Mouse (Mus musculus): ENCODE data around the gene Exoc7. TPM values are rescaled to one million over a fixed set of nuclear protein-coding genes. Genes with fewer than 3 reads are reported as not detected.

The Exoc7 gene
- 94.4 and 97.5 TPM in 2 replicates for polyA plus RNA-seq (2015; fragmentation: Nextera tagmentation; extraction: Ambion mirVana)

DNA sequence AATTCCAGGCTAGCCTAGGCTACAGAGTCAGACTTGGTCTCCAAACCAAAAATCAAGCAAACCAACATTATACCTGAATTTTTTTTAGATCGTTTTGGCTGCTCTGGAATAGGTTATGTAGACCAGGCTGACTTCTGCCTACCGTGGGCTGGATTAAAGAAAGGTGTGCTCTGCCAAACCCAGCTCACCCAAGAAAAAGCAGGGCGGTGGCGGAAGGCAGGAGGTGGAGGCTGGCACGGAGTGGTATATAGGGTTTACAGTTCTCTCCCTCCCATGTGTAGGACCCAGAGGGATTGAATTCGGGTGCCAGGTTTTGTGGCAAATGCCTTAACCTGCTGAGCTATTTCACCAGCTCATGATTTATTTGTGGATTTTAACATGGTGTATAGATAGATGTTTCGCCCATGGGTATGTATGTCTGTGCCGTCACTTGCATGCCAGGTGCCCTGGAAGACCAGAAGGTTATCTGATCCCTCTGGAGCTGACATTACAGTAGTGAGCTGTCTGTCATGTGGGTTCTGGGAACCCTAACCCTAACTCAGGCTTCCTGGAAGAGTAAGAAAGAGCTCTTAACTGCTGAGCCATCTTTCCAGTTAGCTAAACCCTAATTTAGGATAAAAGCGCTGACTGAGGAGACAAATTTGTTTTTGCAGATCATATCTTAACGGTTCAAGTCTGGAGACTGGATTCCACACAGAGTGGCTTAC is at the start of gene Exoc7:
Gene Exoc7, minus strand, starts transcription at position 215 of the 707 bp plus-strand sequence.
- ATAC-seq (ENCODE audit: low FRiP score): peak; percentile 22; the same call in 1 of the 2 replicates
- Histone ChIP-seq H3K4me2 (peak within 1 kb of the TSS; percentile 86), H3K4me1 (replicated peaks) (peaks cover 11% of the 10 kb centered on the region), H3K27me3 (peaks cover 13% of the 10 kb centered on the region; the same call in 1 of the 2 replicates), H3K9me3 (no peaks in the 10 kb centered on the region), H3K27ac (peak within 1 kb of the TSS; percentile 58), H3K36me3 (peaks cover 31% of the 10 kb centered on the region), H3K9ac (peak within 1 kb of the TSS; percentile 88), H3K4me3 (peak within 1 kb of the TSS; percentile 81)
- 84% methylated on average over 10 of the region's 10 CpGs for WGBS

DNA sequence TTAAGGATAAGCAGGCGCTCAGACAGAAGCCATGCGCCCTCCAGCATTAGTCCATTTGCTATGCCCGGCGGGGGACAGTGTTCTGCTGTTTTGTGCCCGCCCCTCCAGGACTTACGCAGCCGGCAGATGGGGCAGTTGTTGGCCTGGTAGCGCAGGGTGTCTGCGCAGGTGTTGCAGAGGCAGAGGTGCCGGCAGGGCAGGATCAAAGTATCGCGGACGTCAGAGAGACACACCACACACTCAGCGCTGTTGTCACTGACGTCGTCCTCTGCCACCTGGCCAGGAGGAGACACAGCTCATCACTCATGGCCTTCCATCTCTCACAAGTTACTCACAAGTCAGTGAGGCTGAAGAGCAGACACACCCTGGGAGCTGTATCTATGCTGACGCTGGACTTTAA is 47.5 kb upstream of the Exoc7 start:
- Histone ChIP-seq H3K27me3 (no peaks in the 10 kb centered on the region), H3K4me3 (no peak overlapping the region), H3K27ac (no peak overlapping the region), H3K4me1 (replicated peaks) (peaks cover 10% of the 10 kb centered on the region), H3K9ac (no peak overlapping the region), H3K4me2 (no peak overlapping the region), H3K36me3 (peaks cover 75% of the 10 kb centered on the region), H3K9me3 (no peaks in the 10 kb centered on the region)
- 41% methylated on average over 17 of the region's 17 CpGs for WGBS
- no peak for ATAC-seq (ENCODE audit: low FRiP score)

DNA sequence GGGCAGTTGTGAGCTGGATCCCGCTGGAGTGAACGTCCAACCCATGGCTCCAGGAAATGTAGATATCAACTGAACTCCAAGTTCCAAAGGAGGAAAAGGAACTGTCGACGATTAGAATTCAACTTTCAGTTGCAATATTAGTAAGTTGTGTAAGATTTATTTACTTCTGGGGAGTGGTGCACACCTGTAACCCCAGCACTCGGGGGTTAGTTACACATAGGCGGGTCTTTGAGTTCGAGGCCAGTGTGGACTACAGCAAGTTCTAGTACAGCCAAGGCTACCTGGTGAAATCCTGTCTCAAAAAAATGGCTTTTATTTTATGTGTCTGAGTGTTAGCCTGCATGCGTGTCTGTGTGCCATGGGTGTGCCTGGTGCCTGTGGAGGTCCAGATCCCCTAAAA is 46.5 kb upstream of the Exoc7 start:
- WGBS: 95% methylated on average over 8 of the region's 8 CpGs
- Histone ChIP-seq H3K4me1 (replicated peaks) (0 out of 2 replicates have a peak, but pooled peaks cover 3% of the 10 kb centered on the region), H3K4me3 (no peak overlapping the region), H3K9me3 (no peaks in the 10 kb centered on the region), H3K4me2 (no peak overlapping the region), H3K36me3 (peaks cover 77% of the 10 kb centered on the region), H3K9ac (no peak overlapping the region), H3K27ac (no peak overlapping the region), H3K27me3 (no peaks in the 10 kb centered on the region)
- ATAC-seq (ENCODE audit: low FRiP score): no peak

- Histone ChIP-seq H3K27me3 (no peaks in the 10 kb centered on the region), H3K9me3 (no peaks in the 10 kb centered on the region), H3K9ac (no peak overlapping the region), H3K36me3 (peaks cover 90% of the 10 kb centered on the region), H3K4me2 (no peak overlapping the region), H3K4me1 (replicated peaks) (no peaks in the 10 kb centered on the region), H3K27ac (no peak overlapping the region), H3K4me3 (no peak overlapping the region)
- no peak for ATAC-seq (ENCODE audit: low FRiP score)
- 86% methylated on average over 5 of the region's 5 CpGs for WGBS
Observed at GRCm38 (mm10) chr11:116351294-116351693, 44.3 kb upstream of the Exoc7 start.

DNA sequence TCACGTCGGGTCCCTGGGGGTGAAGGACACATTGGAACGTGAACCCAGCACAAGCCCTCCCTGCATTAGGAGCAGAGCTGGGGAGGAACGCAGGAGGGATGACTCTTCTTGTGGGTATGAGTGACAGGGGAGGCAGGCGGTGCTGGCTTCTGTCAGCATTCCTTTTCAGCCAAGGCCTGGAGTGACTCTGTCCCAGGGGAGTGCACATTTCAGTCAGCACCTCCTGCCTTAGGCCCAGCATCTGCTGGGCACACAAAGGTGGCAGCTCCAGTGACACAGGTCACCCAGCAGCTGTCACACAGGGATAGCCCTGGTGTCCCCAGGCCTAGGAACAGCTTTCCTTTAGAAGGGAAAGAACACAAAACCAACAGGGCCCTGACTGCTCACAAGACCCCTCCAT is 40.9 kb upstream of the Exoc7 start:
- Histone ChIP-seq H3K9me3 (no peaks in the 10 kb centered on the region), H3K4me3 (no peak overlapping the region), H3K27me3 (no peaks in the 10 kb centered on the region), H3K36me3 (peaks cover 87% of the 10 kb centered on the region), H3K4me1 (replicated peaks) (peaks cover 11% of the 10 kb centered on the region), H3K9ac (0 out of 2 replicates have a peak overlapping the region, but pooled peaks have one; percentile 19), H3K4me2 (no peak overlapping the region), H3K27ac (no peak overlapping the region)
- 74% methylated on average over 5 of the region's 5 CpGs for WGBS
- ATAC-seq (ENCODE audit: low FRiP score): no peak

GRCm38 (mm10) chr11:116347012-116347411 is 40.0 kb upstream of the Exoc7 start:
- Histone ChIP-seq H3K9ac (no peak overlapping the region), H3K36me3 (peaks cover 88% of the 10 kb centered on the region), H3K4me1 (replicated peaks) (peaks cover 11% of the 10 kb centered on the region), H3K27ac (no peak overlapping the region), H3K27me3 (no peaks in the 10 kb centered on the region), H3K4me2 (no peak overlapping the region), H3K9me3 (no peaks in the 10 kb centered on the region), H3K4me3 (no peak overlapping the region)
- 80% methylated on average over 7 of the region's 7 CpGs for WGBS
- ATAC-seq (ENCODE audit: low FRiP score): no peak

GRCm38 (mm10) chr11:116342069-116342791 is 35.2 kb upstream of the Exoc7 start:
- no peak for ATAC-seq (ENCODE audit: low FRiP score)
- peaks cover 12% of the 10 kb centered on the region for H3K4me1 ChIP-seq (replicated peaks)
- no peak overlapping the region for H3K4me2 ChIP-seq
- H3K4me3 ChIP-seq: no peak overlapping the region
- H3K27ac ChIP-seq: peak overlapping the region; percentile 55
- no peaks in the 10 kb centered on the region for H3K9me3 ChIP-seq
- WGBS: 70% methylated on average over 25 of the region's 25 CpGs
- H3K9ac ChIP-seq: 0 out of 2 replicates have a peak overlapping the region, but pooled peaks have one; percentile 19
- H3K27me3 ChIP-seq: peaks cover 6% of the 10 kb centered on the region
- H3K36me3 ChIP-seq: peaks cover 86% of the 10 kb centered on the region

DNA sequence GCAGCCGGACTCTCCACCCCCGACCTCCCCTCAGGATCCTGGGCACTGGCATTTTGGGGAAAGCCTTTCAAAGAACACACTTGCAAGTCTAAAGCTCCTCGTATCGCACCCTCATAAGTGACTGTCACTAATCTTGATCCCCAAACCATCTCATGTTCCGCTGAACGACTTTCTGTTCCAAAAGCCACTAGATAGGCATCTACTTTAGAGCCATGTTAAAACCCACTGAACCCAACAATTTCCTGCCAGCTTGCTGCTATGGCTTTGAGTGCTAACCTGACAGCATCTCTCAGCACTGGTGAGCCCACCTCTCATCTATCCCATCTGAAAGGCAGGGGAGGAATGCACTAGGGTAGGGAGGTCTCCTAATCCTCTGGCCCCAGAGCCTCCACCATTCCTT is 30.5 kb upstream of the Exoc7 start:
- peaks cover 46% of the 10 kb centered on the region for H3K4me1 ChIP-seq (replicated peaks)
- peaks cover 43% of the 10 kb centered on the region for H3K36me3 ChIP-seq
- H3K9ac ChIP-seq: peak overlapping the region; percentile 8; the same call in 1 of the 2 replicates
- no peak for ATAC-seq (ENCODE audit: low FRiP score)
- WGBS: 86% methylated on average over 6 of the region's 6 CpGs
- H3K9me3 ChIP-seq: no peaks in the 10 kb centered on the region
- H3K4me2 ChIP-seq: no peak overlapping the region
- H3K4me3 ChIP-seq: no peak overlapping the region
- peaks cover 35% of the 10 kb centered on the region for H3K27me3 ChIP-seq
- no peak overlapping the region for H3K27ac ChIP-seq

- 59% methylated on average over 12 of the region's 12 CpGs for WGBS
- peaks cover 51% of the 10 kb centered on the region for H3K4me1 ChIP-seq (replicated peaks)
- H3K4me2 ChIP-seq: no peak overlapping the region
Observed at GRCm38 (mm10) chr11:116337000-116337399, 30.0 kb upstream of the Exoc7 start.

GRCm38 (mm10) chr11:116336393-116336792 is 29.4 kb upstream of the Exoc7 start:
- peak overlapping the region; percentile 95 for H3K4me2 ChIP-seq
- WGBS: 71% methylated on average over 4 of the region's 4 CpGs
- H3K9me3 ChIP-seq: no peaks in the 10 kb centered on the region
- peaks cover 32% of the 10 kb centered on the region for H3K36me3 ChIP-seq
- peaks cover 35% of the 10 kb centered on the region for H3K27me3 ChIP-seq
- ATAC-seq (ENCODE audit: low FRiP score): no peak
- H3K4me1 ChIP-seq (replicated peaks): peaks cover 58% of the 10 kb centered on the region
- H3K9ac ChIP-seq: peak overlapping the region; percentile 51; the same call in 1 of the 2 replicates
- H3K27ac ChIP-seq: peak overlapping the region; percentile 83; the same call in 1 of the 2 replicates
- H3K4me3 ChIP-seq: no peak overlapping the region

More at GRCm38 (mm10) chr11:116337000-116337399, 30.0 kb upstream of the Exoc7 start:
- Histone ChIP-seq H3K9ac (peak overlapping the region; percentile 8; the same call in 1 of the 2 replicates), H3K27me3 (peaks cover 35% of the 10 kb centered on the region), H3K4me3 (no peak overlapping the region), H3K9me3 (no peaks in the 10 kb centered on the region), H3K36me3 (peaks cover 37% of the 10 kb centered on the region), H3K27ac (peak overlapping the region; percentile 83; the same call in 1 of the 2 replicates)
- no peak for ATAC-seq (ENCODE audit: low FRiP score)

DNA sequence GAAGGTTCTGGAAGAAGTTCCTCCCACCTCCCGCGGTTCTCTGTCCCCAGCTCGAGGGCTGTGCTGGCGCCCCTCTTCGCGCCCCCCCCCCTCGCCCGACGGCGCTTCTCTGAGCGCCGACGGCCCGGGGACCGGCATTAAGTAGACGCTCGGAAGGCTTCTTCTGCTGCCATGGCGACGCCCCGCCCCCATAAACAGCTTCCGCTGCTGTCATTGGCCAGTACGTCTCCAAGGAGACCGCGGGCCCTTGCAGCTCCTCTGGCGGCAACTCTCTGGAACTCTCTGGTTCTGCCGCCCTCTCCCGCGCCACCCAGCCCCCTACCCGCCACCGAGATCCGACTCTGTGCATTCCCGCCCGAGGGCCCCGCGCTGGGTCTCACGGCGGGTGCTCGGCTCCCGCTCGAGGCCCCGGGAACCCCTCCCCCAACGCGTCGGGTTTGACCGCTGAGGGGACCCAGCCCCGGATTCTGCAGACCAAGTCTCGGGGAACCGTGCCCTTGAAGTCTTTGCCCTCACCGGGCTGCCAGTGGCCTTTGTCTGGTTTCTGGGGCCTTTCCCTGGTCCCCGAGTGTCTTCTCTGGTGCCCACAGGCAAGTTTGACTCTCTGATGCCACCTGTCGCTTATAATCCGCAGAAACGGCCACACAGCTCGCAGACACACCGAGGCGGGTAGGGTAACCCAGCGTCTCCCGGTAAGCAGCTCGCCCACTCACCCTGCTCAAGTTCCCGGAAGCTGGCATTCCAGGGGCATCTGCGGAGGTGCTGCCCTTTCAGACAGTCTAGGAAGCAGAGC is 28.4 kb upstream of the Exoc7 start, which contains the start of gene Foxj1:
Gene Foxj1, minus strand, starts transcription at position 156 of the 793 bp plus-strand sequence.
- peaks cover 67% of the 10 kb centered on the region for H3K4me1 ChIP-seq (replicated peaks)
- peak; percentile 91 for ATAC-seq (ENCODE audit: low FRiP score)
- no peaks in the 10 kb centered on the region for H3K9me3 ChIP-seq
- under 1% methylated on average over 58 of the region's 61 CpGs for WGBS
- H3K4me3 ChIP-seq: peak within 1 kb of the TSS; percentile 47
- peaks cover 25% of the 10 kb centered on the region for H3K36me3 ChIP-seq
- H3K27me3 ChIP-seq: peaks cover 35% of the 10 kb centered on the region
- H3K4me2 ChIP-seq: peak within 1 kb of the TSS; percentile 95
- H3K9ac ChIP-seq: peak within 1 kb of the TSS; percentile 67
- H3K27ac ChIP-seq: peak within 1 kb of the TSS; percentile 83

DNA sequence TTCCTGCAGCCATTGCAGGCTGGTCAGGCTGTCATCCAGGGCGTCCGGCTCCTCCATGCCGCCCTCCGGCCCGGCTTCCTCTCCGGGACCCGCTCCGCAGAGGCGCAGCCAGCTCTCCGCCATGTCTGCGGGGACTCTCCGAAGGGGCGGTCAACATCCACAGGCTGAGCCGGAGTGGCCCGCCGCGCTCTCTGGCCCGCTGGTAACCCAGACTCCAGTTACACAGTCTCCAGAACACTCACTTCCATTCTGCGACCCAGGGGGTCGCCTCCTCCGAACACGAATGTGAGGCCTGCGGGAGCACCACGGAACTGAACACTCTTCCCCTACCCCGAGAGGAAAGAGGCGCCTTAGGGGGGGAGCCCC is 27.4 kb upstream of the Exoc7 start:
- Histone ChIP-seq H3K4me2 (peak overlapping the region; percentile 95), H3K27me3 (peaks cover 35% of the 10 kb centered on the region), H3K9me3 (no peaks in the 10 kb centered on the region), H3K36me3 (peaks cover 14% of the 10 kb centered on the region), H3K9ac (peak overlapping the region; percentile 65), H3K27ac (peak overlapping the region; percentile 48), H3K4me3 (peak overlapping the region; percentile 47), H3K4me1 (replicated peaks) (peaks cover 77% of the 10 kb centered on the region)
- 5% methylated on average over 26 of the region's 26 CpGs for WGBS
- no peak for ATAC-seq (ENCODE audit: low FRiP score)

All from hindbrain, embryonic 13.5 days (tissue).